Mouse (Mus musculus) heart, postnatal 0 days (tissue): ENCODE measurements around the gene Cops3.

ENCODE experiments used
- CTCF ChIP-seq: IDR thresholded peaks from 2 replicates; pipeline ENCODE4 v1.5.1; 2016; ENCODE audit warnings: antibody characterized with exemption, control low read depth, low read depth
- EP300 ChIP-seq: IDR thresholded peaks from 2 replicates; pipeline ENCODE4 v1.6.1; 2016; ENCODE audit warnings: antibody characterized with exemption, low read depth

DNA sequence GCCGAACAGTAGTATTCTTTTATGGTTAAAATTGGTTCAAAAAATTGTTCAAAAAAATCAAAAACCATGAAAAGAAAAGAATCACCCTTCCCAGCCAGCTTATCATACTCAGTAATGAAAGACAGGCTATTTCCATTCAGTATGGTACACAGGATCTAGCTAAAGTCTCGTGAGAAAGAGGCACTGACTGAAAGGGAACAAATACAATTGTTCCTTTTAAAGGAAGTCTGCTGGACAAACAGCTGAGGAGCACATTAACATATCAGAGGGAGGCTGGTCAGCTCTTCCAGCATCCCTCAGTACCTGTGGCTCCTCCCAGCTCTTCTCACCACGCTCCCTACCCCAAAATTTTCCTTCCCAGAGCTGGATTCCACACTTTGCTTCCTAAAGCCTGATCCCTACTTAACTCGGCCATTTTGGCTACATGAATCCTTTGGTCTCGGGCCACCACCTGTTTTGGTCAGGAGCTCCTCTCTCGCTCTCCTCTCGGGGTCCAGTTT lies 57.5 kb downstream of the Cops3 start:
- TF ChIP-seq EP300 (no peak), CTCF (no peak)
